Mouse (Mus musculus): ENCODE data around the gene Kif5a. TPM values are rescaled to one million over a fixed set of nuclear protein-coding genes. Genes with fewer than 3 reads are reported as not detected.

Kif5a gene
- polyA plus RNA-seq, 1 experiment = 1.2 TPM

DNA sequence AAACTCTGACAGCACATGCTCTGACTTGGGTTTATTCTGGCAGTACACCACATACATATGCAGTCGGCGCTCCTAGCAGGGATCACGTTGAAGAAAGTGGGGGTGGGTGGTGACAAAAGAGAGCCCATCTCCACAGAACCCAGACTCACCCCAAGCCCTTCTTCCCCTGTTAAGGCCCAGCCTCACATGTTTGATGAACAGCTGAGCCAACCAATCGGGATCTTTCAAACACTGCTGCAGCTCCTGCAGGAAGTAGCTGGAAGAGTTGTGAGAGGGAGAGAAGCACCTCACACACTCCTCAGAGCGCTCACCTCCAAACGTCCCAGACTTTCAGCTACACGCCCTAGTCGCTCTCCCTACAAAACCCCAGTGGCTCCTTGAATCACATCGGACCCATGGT is 78.0 kb downstream of the Kif5a start:
- no peak for DNase-seq (ENCODE audit: low read depth, low spot score)
- WGBS = 72% methylated on average over 9 of the region's 9 CpGs

DNA sequence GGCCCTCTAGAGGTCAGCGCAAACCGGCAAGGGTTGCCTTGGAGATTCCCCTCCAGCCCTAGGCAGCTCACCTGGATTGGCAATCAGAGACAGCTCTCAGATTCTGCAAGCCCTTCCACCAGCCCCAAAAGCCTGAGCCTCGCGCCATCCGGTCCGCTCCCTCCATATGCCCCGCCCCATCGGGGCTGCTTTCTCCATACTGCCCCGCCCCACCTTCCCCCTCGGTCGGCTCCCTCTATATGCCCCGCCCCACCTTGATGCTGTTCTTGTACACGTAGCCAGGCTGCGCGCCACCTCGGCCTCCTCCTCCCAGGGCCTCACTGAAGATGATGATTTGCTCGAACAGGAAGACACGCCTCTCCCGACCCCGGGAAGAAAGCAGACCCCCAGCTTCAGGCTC is 79.4 kb downstream of the Kif5a start:
- 19% methylated on average over 20 of the region's 20 CpGs for WGBS
- DNase-seq (ENCODE audit: low read depth, low spot score) = no peak

DNA sequence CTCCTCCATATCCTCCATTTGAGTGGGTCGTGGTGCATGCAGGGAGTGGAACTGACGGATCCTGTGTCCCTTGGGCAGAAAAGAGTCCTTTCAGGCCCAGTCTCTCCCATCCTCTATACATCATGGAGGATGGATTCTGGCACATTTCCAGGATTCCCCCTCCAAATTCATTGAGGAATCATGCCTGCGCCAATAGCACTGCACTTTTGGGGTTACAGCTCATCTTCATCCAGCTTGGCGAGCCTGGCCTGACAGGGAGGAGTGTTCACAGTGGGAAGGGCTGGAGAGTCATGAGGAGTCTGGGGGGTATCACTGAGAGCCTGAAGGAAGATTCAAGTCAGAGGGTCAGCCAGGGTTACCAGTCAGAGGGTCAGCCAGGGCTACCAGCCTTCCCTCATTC is 80.5 kb downstream of the Kif5a start:
- 88% methylated on average over 4 of the region's 4 CpGs for WGBS

DNA sequence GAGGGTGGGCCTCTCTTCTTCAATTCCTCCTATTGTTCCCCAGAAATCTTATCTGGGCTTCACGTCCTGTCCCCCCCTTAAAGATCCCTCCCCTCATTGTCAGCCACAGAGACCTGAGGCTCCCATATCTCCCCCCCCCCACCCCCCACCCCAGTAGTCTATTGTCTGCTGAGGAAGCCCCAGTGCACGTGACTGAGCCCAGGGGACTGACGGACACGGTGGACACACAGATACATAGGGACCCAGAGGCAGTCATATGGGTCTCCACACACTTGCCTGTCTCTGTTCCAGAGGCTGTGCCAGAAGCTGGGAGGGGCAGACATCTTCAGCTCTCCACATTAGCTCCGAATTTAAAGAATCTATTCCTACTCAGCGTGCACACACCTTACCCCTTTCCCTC is 81.6 kb downstream of the Kif5a start:
- DNase-seq (ENCODE audit: low read depth, low spot score) = no peak
- WGBS = 60% methylated on average over 6 of the region's 6 CpGs

More for the DNA sequence above, 80.5 kb downstream of the Kif5a start:
- DNase-seq (ENCODE audit: low read depth, low spot score) = no peak

DNA sequence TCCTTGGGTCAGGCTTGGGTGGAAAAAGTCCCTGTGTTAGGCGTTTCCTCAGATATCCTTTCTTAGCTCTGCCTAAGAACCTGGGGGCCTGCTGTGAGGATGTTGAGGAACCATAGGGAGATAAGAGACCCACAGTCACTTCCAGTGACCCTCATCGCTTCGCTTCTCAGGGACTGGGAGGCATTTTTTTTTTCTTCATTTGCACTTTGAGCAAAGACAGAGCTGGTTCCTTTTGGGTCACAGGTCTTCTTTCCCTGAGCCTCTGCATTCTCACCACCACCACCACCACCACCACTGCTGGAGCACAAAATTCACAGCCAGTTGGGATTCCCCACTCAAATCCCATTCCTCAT is 82.5 kb downstream of the Kif5a start:
- WGBS = 45% methylated on average over 3 of the region's 3 CpGs
- DNase-seq (ENCODE audit: low read depth, low spot score) = no peak

DNA sequence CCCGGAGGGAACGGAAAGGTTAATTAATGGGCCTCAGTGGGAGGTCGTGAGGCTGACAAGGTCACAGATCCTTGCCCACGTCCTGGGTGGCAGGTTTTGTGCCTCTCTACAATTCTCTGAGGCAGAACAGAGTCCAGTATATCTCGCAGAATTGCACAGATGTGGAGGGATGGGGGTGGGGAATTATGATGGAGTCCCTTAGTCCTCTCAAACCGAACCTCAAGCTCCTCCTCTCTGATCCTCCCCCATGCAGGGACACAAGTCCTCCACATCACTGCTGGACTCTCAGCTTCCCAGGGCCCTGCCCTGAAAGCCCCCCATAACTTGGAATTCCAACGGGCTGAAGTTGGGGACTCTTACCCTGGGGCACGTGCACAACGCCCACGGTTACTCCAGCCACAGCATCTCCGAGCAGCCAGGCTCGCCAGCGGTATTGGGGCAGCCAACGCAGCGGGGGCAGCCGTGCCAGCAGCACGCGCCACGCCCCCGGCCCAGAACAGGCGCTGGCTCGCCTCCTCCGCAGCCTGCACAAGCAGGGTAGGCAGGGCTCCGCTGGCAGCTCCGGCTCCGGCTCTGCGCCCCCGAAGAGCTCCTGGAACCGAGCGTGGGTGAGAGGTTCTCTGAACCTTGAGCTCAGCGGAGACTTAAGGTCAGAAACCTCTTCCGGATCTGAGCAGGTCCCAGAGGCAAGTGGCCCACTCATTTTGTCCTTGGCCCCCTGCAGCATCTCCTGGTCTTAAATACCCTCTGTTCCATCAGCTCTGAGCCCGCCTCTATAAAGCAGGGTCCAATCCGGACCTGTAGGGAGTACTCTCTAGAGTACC is 83.1 kb downstream of the Kif5a start, which contains the start of gene Slc26a10:
Gene Slc26a10, minus strand, starts transcription at position 775 of the 824 bp plus-strand sequence.
- DNase-seq (ENCODE audit: low read depth, low spot score) = no peak
- 4% methylated on average over 34 of the region's 34 CpGs for WGBS

DNA sequence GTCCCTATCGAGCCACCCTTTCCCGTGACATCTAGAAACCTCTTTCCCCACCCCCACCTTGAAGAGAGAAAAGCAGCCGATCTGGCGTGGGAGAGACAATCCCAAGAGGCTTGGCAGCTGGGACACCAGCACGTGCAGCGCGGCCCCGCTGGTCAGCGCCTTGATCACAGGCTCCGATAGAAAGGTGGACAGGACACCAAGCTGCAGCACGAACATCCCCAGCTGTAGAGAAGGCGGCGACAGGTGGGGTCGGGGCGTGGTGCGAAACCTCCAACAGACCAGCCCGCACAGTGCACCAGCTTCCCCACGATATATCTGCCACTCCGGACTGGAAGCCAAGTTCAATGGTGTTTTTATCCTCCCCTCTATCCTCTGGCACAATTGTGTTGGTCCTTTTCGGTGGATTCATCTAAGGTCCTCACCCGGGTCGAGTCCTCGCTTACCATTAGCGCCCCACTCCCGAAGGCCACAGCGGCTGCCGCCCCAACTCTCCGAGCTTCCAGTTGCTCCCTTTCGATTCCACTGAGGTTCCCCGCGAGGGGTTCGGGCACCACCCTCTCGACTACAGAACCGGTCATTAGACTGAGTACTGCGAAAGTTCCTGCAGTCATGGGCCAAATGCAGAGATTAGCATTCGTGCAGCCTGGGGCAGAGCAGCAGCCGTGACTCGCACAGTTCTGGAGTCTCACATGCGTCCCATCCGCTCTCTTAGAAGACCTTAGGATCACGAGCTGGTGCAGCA is 84.7 kb downstream of the Kif5a start:
- no peak for DNase-seq (ENCODE audit: low read depth, low spot score)
- 7% methylated on average over 41 of the region's 41 CpGs for whole genome bisulfite sequencing

DNA sequence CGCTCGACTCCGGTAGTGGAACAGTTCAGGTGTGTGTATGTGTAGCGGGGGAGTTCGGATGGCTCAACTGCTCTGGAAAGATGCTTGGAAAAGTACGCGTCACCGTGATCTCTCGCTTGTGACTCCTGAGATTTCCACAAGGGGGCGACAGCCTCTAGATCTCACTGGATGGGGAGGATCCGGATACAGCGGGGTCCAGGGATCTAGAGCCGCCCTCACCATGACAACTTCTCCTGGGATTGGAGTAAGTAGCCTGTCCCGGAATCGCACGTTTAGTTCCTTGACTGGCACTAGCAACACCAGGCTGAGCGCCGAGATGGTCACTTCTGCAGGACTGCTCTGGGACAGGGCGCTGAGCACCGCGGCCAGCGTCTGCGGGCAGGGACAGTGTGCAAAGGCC is 85.4 kb downstream of the Kif5a start:
- WGBS = 1% methylated on average over 23 of the region's 23 CpGs
- DNase-seq (ENCODE audit: low read depth, low spot score) = no peak

DNA sequence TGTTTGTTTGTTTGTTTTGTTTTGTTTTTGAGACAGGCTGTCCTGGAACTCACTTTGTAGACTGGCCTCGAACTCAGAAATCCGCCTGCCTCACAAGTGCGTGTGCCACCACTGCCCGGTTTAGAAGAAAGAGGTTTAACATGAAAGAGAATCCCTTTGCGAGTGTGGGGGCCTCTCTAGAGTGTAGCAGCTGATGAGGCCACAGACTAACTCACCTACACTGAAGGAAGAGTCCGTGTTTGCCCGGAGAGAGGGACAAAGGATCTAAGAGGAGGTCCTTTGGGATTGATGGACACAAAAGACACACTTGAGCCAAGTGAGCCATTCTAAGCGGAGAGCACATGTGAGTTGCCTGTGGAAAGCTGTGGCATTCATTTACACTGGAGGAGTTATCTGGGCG is 85.9 kb downstream of the Kif5a start:
- DNase-seq (ENCODE audit: low read depth, low spot score) = no peak
- WGBS = 27% methylated on average over 9 of the region's 9 CpGs

DNA sequence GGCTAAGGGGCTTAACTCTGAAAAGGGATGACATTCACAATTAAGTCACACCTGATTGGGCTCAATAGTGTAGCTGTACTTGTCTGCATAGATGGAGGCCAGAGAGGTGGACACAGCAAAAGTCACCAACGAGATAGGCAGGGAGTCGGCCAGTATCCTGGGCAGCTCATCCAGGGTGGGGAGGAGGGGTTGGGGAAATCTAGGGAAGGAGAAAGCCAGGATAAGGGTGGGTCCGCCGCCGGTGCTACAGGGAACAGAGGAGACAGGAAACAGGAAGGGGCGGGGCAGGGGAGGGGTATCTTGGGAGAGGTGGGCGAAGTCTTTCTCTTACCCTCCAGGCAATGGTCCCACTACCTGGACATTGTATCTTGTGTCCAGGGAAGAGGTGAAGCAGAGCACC is 86.4 kb downstream of the Kif5a start:
- no peak for DNase-seq (ENCODE audit: low read depth, low spot score)
- WGBS = 7% methylated on average over 7 of the region's 7 CpGs

DNA sequence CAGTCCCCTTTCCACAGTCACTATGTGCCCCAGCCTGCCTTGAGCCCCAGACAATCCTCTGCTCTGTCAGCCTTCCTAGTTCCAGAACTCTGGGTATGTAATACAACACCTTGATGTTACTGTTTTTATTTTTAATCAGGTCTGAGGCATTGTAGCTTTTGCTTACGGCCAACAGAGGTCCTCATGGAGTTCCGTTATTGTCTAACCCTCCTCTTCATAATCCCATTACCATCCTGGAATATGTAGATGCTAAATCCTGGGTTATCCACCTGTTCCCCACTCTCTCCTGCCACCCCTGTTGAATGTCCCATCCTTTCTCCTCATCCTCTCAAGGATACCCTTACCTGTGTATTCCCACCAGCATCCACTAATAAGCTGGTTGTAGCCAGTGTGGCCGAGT is 86.9 kb downstream of the Kif5a start:
- 41% methylated on average over 3 of the region's 3 CpGs for WGBS
- DNase-seq (ENCODE audit: low read depth, low spot score) = no peak

Other genes starting within 250 kb of the Kif5a start
- gene Tsfm, start 232.5 kb downstream of the Kif5a start, polyA plus RNA-seq (2012; rRNA removed) = 39.0 and 39.4 TPM in 2 replicates
- 20.7 and 22.6 TPM in 2 replicates for gene Mettl1, start 221.9 kb downstream of the Kif5a start, polyA plus RNA-seq (2012; rRNA removed)
- gene Eef1akmt3, start 221.8 kb downstream of the Kif5a start, polyA plus RNA-seq (2012; rRNA removed) = 1.4 TPM in 2 replicates
- 0.22 and 0.27 TPM in 2 replicates for gene Cyp27b1, start 215.1 kb downstream of the Kif5a start, polyA plus RNA-seq (2012; rRNA removed)
- 3.2 and 3.5 TPM in 2 replicates for gene March9, start 203.2 kb downstream of the Kif5a start, polyA plus RNA-seq (2012; rRNA removed)
- gene Cdk4, start 199.8 kb downstream of the Kif5a start, polyA plus RNA-seq (2012; rRNA removed) = 228 and 258 TPM in 2 replicates
- gene Tspan31, start 193.1 kb downstream of the Kif5a start, polyA plus RNA-seq (2012; rRNA removed) = 73.8 and 85.4 TPM in 2 replicates
- gene Agap2, start 188.1 kb downstream of the Kif5a start, polyA plus RNA-seq (2012; rRNA removed) = 4.0 and 7.1 TPM in 2 replicates
- gene Os9, start 142.2 kb downstream of the Kif5a start, polyA plus RNA-seq (2012; rRNA removed) = 71.3 and 102 TPM in 2 replicates
- 247 and 361 TPM in 2 replicates for gene B4galnt1, start 98.1 kb downstream of the Kif5a start, polyA plus RNA-seq (2012; rRNA removed)
- 0.41 and 0.90 TPM in 2 replicates for gene Slc26a10, start 82.7 kb downstream of the Kif5a start, polyA plus RNA-seq (2012; rRNA removed)
- gene Arhgef25, start 73.3 kb downstream of the Kif5a start, polyA plus RNA-seq (2012; rRNA removed) = 16.0 and 20.5 TPM in 2 replicates
- 38.0 and 47.9 TPM in 2 replicates for gene Dtx3, start 67.6 kb downstream of the Kif5a start, polyA plus RNA-seq (2012; rRNA removed)
- 38.9 and 42.6 TPM in 2 replicates for gene Pip4k2c, start 51.8 kb downstream of the Kif5a start, polyA plus RNA-seq (2012; rRNA removed)
- 181 and 201 TPM in 2 replicates for gene Dctn2, start 3.0 kb upstream of the Kif5a start, polyA plus RNA-seq (2012; rRNA removed)
- gene Mbd6, start 25.7 kb upstream of the Kif5a start, polyA plus RNA-seq (2012; rRNA removed) = 27.9 and 36.8 TPM in 2 replicates
- gene Mars, start 48.4 kb upstream of the Kif5a start, polyA plus RNA-seq (2012; rRNA removed) = 43.8 and 63.0 TPM in 2 replicates
- 10.0 and 11.3 TPM in 2 replicates for gene Arhgap9, start 58.6 kb upstream of the Kif5a start, polyA plus RNA-seq (2012; rRNA removed)
- gene Gli1, start 78.6 kb upstream of the Kif5a start, polyA plus RNA-seq (2012; rRNA removed) = 5.1 and 8.9 TPM in 2 replicates
- not detected in 2 replicates for gene Inhbe, start 91.1 kb upstream of the Kif5a start, polyA plus RNA-seq (2012; rRNA removed)
- gene Inhbc, start 107.1 kb upstream of the Kif5a start, polyA plus RNA-seq (2012; rRNA removed) = not detected in 2 replicates
- gene R3hdm2, start 117.0 kb upstream of the Kif5a start, polyA plus RNA-seq (2012; rRNA removed) = 47.2 and 49.4 TPM in 2 replicates
- 0.66 and 1.6 TPM in 2 replicates for gene Stac3, start 238.3 kb upstream of the Kif5a start, polyA plus RNA-seq (2012; rRNA removed)

Data from large intestine, adult 2 months (tissue).